Mouse (Mus musculus): ENCODE measurements around the gene Cep104.

Gene Cep104

GRCm38 (mm10) chr4:153974431-153975291 lies at the start of gene Cep104, which contains the start of gene Dffb:
Gene Cep104 (plus strand): TSS chr4:153975194.
Gene Dffb (minus strand): TSS chr4:153975126.
- DNase-seq (ENCODE audit: low read depth, low spot score): peak; percentile 85

GRCm38 (mm10) chr4:153928772-153929299 lies 46.2 kb upstream of the Cep104 start:
- no peak for DNase-seq (ENCODE audit: low read depth, low spot score)

GRCm38 (mm10) chr4:153929425-153929824 lies 45.6 kb upstream of the Cep104 start:
- no peak for DNase-seq (ENCODE audit: low read depth, low spot score)

GRCm38 (mm10) chr4:153929921-153930320 lies 45.1 kb upstream of the Cep104 start:
- no peak for DNase-seq (ENCODE audit: low read depth, low spot score)

GRCm38 (mm10) chr4:153943243-153943642 lies 31.8 kb upstream of the Cep104 start:
- DNase-seq (ENCODE audit: low read depth, low spot score): no peak

GRCm38 (mm10) chr4:153944261-153944660 lies 30.7 kb upstream of the Cep104 start:
- no peak for DNase-seq (ENCODE audit: low read depth, low spot score)

- no peak for DNase-seq (ENCODE audit: low read depth, low spot score)
Measured at GRCm38 (mm10) chr4:153945741-153946140, 29.3 kb upstream of the Cep104 start.

GRCm38 (mm10) chr4:153950372-153950771 lies 24.6 kb upstream of the Cep104 start:
- DNase-seq (ENCODE audit: low read depth, low spot score): no peak

GRCm38 (mm10) chr4:153951150-153951549 lies 23.8 kb upstream of the Cep104 start:
- DNase-seq (ENCODE audit: low read depth, low spot score): no peak

GRCm38 (mm10) chr4:153951692-153952091 lies 23.3 kb upstream of the Cep104 start:
- no peak for DNase-seq (ENCODE audit: low read depth, low spot score)

- DNase-seq (ENCODE audit: low read depth, low spot score): no peak
Measured at GRCm38 (mm10) chr4:153955651-153956050, 19.3 kb upstream of the Cep104 start.

- DNase-seq (ENCODE audit: low read depth, low spot score): peak; percentile 93
Measured at GRCm38 (mm10) chr4:153956569-153957405, 18.2 kb upstream of the Cep104 start, which contains the start of gene A430005L14Rik. Gene A430005L14Rik (plus strand): TSS chr4:153957237.

GRCm38 (mm10) chr4:153957444-153958250 lies 17.3 kb upstream of the Cep104 start:
- DNase-seq (ENCODE audit: low read depth, low spot score): no peak

GRCm38 (mm10) chr4:153962631-153963030 lies 12.4 kb upstream of the Cep104 start:
- no peak for DNase-seq (ENCODE audit: low read depth, low spot score)

GRCm38 (mm10) chr4:153966651-153967050 lies 8.3 kb upstream of the Cep104 start:
- DNase-seq (ENCODE audit: low read depth, low spot score): no peak

- no peak for DNase-seq (ENCODE audit: low read depth, low spot score)
Measured at GRCm38 (mm10) chr4:153967556-153967955, 7.4 kb upstream of the Cep104 start.

GRCm38 (mm10) chr4:153968063-153968462 lies 6.9 kb upstream of the Cep104 start:
- DNase-seq (ENCODE audit: low read depth, low spot score): no peak

GRCm38 (mm10) chr4:153975292-153975662 lies 283 bp downstream of the Cep104 start:
- no peak for DNase-seq (ENCODE audit: low read depth, low spot score)

GRCm38 (mm10) chr4:153975768-153976167 lies 774 bp downstream of the Cep104 start:
- no peak for DNase-seq (ENCODE audit: low read depth, low spot score)

- DNase-seq (ENCODE audit: low read depth, low spot score): no peak
Measured at GRCm38 (mm10) chr4:153979243-153979642, 4.2 kb downstream of the Cep104 start.

GRCm38 (mm10) chr4:153980470-153980869 lies 5.5 kb downstream of the Cep104 start:
- no peak for DNase-seq (ENCODE audit: low read depth, low spot score)

Measured in brain, embryonic 18.5 days (tissue).